Mouse (Mus musculus): ENCODE data around the gene Dthd1. TPM values are rescaled to one million over a fixed set of nuclear protein-coding genes. Genes with fewer than 3 reads are reported as not detected.

Gene Dthd1
- polyA plus RNA-seq (2012; rRNA removed) = not detected in 2 replicates

GRCm38 (mm10) chr5:62813402-62814071 is at the start of gene Dthd1:
Gene Dthd1 (plus strand): TSS chr5:62813823.

GRCm38 (mm10) chr5:62765784-62766701 is 47.6 kb upstream of the Dthd1 start, which contains the start of gene Arap2:
Gene Arap2 (minus strand): TSS chr5:62766159.

Other genes starting within 250 kb of the Dthd1 start
- 1.3 TPM in 2 replicates for gene Arap2, start 47.7 kb upstream of the Dthd1 start, polyA plus RNA-seq (2012; rRNA removed)